ENCODE assay signal across 26 mouse cellular contexts in the genomic region with DNA sequence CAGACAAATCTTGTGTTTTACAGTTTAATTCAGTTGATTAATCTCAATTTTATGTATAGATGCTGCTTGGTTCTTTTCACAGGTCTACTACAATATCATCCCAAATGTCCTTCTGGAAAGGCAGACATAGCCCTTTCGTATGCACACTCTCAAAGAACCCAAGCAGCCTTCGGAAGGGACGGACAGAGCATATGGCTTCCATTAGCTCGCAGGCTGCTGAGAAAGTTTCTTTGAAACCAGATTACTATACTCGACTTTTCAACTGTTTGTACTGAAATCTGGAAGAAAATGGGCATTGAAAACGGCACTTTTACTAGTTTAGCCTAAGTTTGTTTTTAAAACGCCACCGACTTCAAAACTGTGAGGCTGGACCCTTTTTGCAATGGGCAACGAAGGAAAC.
DNase-seq lines count a peak whose midpoint lies in the region; ATAC-seq lines count a peak whose summit lies in the region.
"Had no signal": no experiment of that assay in that cellular context is flagged by ENCODE, and none has a peak within 500 bp of the region (broad histone marks: within the 10 kb centered on the region; RNA-seq: fewer than 3 reads in every experiment).

No protein-coding gene starts in this region.

- no peak for ATAC-seq in embryonic facial prominence, embryonic 14.5 days (ENCODE audit: low read depth)
- ATAC-seq in limb, embryonic 12.5 days (ENCODE audit: insufficient number of reproducible peaks, insufficient read depth, low FRiP score, low TSS enrichment, low read depth) = no peak
- ATAC-seq: activated CD4-positive, CD25-positive, alpha-beta regulatory T cell, adult 4 months; forebrain, postnatal 0 days; hindbrain, embryonic 16.5 days; intestine, embryonic 16.5 days; lung, postnatal 0 days had no signal

- no peak overlapping the region for H3K9ac ChIP-seq in embryonic facial prominence, embryonic 14.5 days (ENCODE audit: low read depth, low read length)
- H3K9ac ChIP-seq in limb, embryonic 12.5 days (replicated peaks) = no peak overlapping the region
- H3K9ac ChIP-seq: forebrain, postnatal 0 days; heart, embryonic 13.5 days; kidney, embryonic 15.5 days; liver, embryonic 14.5 days had no signal

- 0 out of 2 replicates have a peak overlapping the region, but pooled peaks have one; percentile 0 for H3K4me3 ChIP-seq in embryonic facial prominence, embryonic 14.5 days (ENCODE audit: low read depth, low read length)
- H3K4me3 ChIP-seq in limb, embryonic 12.5 days (replicated peaks) = no peak overlapping the region
- H3K4me3 ChIP-seq: heart, adult 2 months; heart, embryonic 13.5 days; kidney, embryonic 15.5 days; midbrain, embryonic 10.5 days had no signal

- DNase-seq in embryo, embryonic 10 days (ENCODE audit: low spot score) = peak; percentile 54
- DNase-seq in embryo, embryonic 9.5 days (ENCODE audit: extremely low spot score) = no peak
- DNase-seq in embryo, embryonic 10.5 days (ENCODE audit: low spot score) = peak; percentile 60
- peak; percentile 58 for DNase-seq in embryonic facial prominence, embryonic 14.5 days (ENCODE audit: low spot score)
- DNase-seq in left cerebral cortex, adult 9 months (ENCODE audit: low spot score in 2 of 2) = no peak
- DNase-seq in left cerebral cortex, postnatal 4 days = no peak
- no peak for DNase-seq in adrenal gland, adult (ENCODE audit: inconsistent age in 2 of 2, low spot score in 1 of 2)
- DNase-seq: adrenal gland, postnatal 10 days; cerebellum, adult 18-20 months; cerebellum, postnatal 25 days; forebrain, postnatal 0 days; gastrocnemius, postnatal 25 days; heart, adult 2 months; kidney, postnatal 4 days; layer of hippocampus, adult 9-11 months; thymus, adult 18-20 months; thymus, postnatal 36 days had no signal

- 23% methylated on average over 9 of the region's 9 CpGs for WGBS in embryonic facial prominence, embryonic 14.5 days
- 14% methylated on average over 9 of the region's 9 CpGs for WGBS in limb, embryonic 12.5 days

- no peaks in the 10 kb centered on the region for H3K9me3 ChIP-seq in embryonic facial prominence, embryonic 14.5 days (ENCODE audit: control insufficient read depth, low read length)
- H3K9me3 ChIP-seq in limb, embryonic 12.5 days = no peaks in the 10 kb centered on the region
- H3K9me3 ChIP-seq: heart, embryonic 13.5 days; kidney, embryonic 15.5 days; midbrain, embryonic 10.5 days had no signal

- H3K4me2 ChIP-seq in embryonic facial prominence, embryonic 14.5 days (ENCODE audit: low read depth, low read length) = peak overlapping the region; percentile 39
- peak overlapping the region; percentile 38 for H3K4me2 ChIP-seq in limb, embryonic 12.5 days
- H3K4me2 ChIP-seq: heart, embryonic 13.5 days; kidney, embryonic 15.5 days had no signal

- no peaks in the 10 kb centered on the region for H3K27me3 ChIP-seq in embryonic facial prominence, embryonic 14.5 days (replicated peaks; ENCODE audit: control insufficient read depth, insufficient read depth, low read length)
- no peaks in the 10 kb centered on the region for H3K27me3 ChIP-seq in limb, embryonic 12.5 days
- H3K27me3 ChIP-seq: heart, embryonic 13.5 days; kidney, embryonic 15.5 days had no signal

- H3K27ac ChIP-seq in embryonic facial prominence, embryonic 14.5 days (replicated peaks; ENCODE audit: low read depth, low read length) = peak overlapping the region; percentile 29; the same call in 1 of the 2 replicates
- H3K27ac ChIP-seq in limb, embryonic 12.5 days = peak overlapping the region; percentile 68
- H3K27ac ChIP-seq: heart, adult 2 months; heart, embryonic 13.5 days; kidney, embryonic 15.5 days; liver, embryonic 14.5 days; midbrain, embryonic 10.5 days had no signal

- H3K4me1 ChIP-seq in embryonic facial prominence, embryonic 14.5 days (ENCODE audit: control insufficient read depth, insufficient read depth, low read length) = peaks cover 13% of the 10 kb centered on the region
- H3K4me1 ChIP-seq in limb, embryonic 12.5 days (replicated peaks) = peaks cover 46% of the 10 kb centered on the region

- intact Hi-C loops in left cerebral cortex, postnatal 4 days (cut with DNase I) = no loop called here

- no peaks in the 10 kb centered on the region for H3K36me3 ChIP-seq in embryonic facial prominence, embryonic 14.5 days (ENCODE audit: control insufficient read depth, insufficient read depth, low read length)
- no peaks in the 10 kb centered on the region for H3K36me3 ChIP-seq in limb, embryonic 12.5 days
- H3K36me3 ChIP-seq: heart, embryonic 13.5 days; kidney, embryonic 15.5 days; midbrain, embryonic 10.5 days had no signal

Comparison
In these comparisons a context has a peak if more than half of its experiments do, and no peak if none do; other contexts are left out.
1. DNase-seq: peak in embryo, embryonic 10 days (single experiment), embryo, embryonic 10.5 days (single experiment) and embryonic facial prominence, embryonic 14.5 days (single experiment); none in embryo, embryonic 9.5 days (single experiment), left cerebral cortex, adult 9 months (0 of 2), left cerebral cortex, postnatal 4 days (single experiment) and adrenal gland, adult (0 of 2).